Mouse (Mus musculus) midbrain, embryonic 12.5 days (tissue): ENCODE measurements at regions not wholly inside any gene's neighbourhood (a gene's known extent, or its start where the extent isn't known, plus 50 kb on each side); places are given as distances from the start of the nearest gene placed in this dataset.

ENCODE experiments used
- ATAC-seq: fragments of 200-750 bp; cut with Nextera tagmentation; 2 replicates; pipeline ENCODE4 v1.8.0; 2017; ENCODE audit warnings: low read depth, moderate TSS enrichment, moderate library complexity; ENCODE audit not compliant: low FRiP score
- H3K27ac ChIP-seq: fragments of 300-500 bp; sonication (generic); replicated peaks from 2 replicates; pipeline ENCODE4 v1.5.1; 2016; ENCODE audit warnings: mild to moderate bottlenecking
- H3K27me3 ChIP-seq: fragments of 300-500 bp; sonication (generic); 2 replicates; pipeline ENCODE4 v1.6.1; 2016; ENCODE audit warnings: mild to moderate bottlenecking
- H3K36me3 ChIP-seq: fragments of 300-500 bp; sonication (generic); 2 replicates; pipeline ENCODE4 v1.6.1; 2016
- H3K4me1 ChIP-seq: fragments of 300-500 bp; sonication (generic); 2 replicates; pipeline ENCODE4 v1.6.1; 2016
- H3K4me2 ChIP-seq: fragments of 300-500 bp; sonication (generic); replicated peaks from 2 replicates; pipeline ENCODE4 v1.6.1; 2016; ENCODE audit warnings: mild to moderate bottlenecking, moderate library complexity
- H3K4me3 ChIP-seq: fragments of 300-500 bp; sonication (generic); 2 replicates; pipeline ENCODE4 v1.5.1; 2016; ENCODE audit warnings: mild to moderate bottlenecking
- H3K9ac ChIP-seq: fragments of 300-500 bp; sonication (generic); replicated peaks from 2 replicates; pipeline ENCODE4 v1.6.1; 2016; ENCODE audit warnings: mild to moderate bottlenecking, moderate library complexity
- H3K9me3 ChIP-seq: fragments of 300-500 bp; sonication (generic); 2 replicates; pipeline ENCODE4 v1.6.1; 2016; ENCODE audit warnings: mild to moderate bottlenecking
- WGBS: fragments of 180-500 bp; shearing (Covaris S2); methylation state at CpG from one replicate; pipeline ENCODE4 v1.1.7; 2016; 5-methylcytosine and 5-hydroxymethylcytosine counted together

DNA sequence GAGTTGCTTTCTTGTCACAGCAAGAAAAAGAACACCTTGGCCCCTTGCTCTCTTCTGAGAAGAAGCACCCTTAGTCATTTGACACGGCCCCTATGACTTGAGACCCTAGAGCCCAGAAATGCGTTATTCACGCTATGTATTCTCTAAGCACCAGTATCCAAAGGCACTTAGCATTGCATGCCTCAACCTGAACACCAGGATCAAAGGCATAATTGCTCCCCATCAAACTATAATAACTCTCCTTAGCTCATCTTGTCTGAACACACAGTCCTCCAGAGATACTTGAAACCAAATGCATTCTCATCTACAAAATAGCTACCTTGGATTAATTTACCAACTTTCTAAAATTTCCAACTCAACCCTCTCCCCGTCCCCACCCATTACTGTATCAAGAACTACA lies 437.5 kb downstream of the Ate1 start:
- Histone ChIP-seq H3K4me2 (no peak overlapping the region), H3K27me3 (peaks cover 7% of the 10 kb centered on the region; the same call in 1 of the 2 replicates), H3K27ac (no peak overlapping the region), H3K36me3 (no peaks in the 10 kb centered on the region), H3K4me1 (no peaks in the 10 kb centered on the region), H3K9me3 (no peaks in the 10 kb centered on the region), H3K4me3 (no peak overlapping the region), H3K9ac (no peak overlapping the region)
- WGBS: 90% methylated on average over 4 of the region's 4 CpGs
- no peak for ATAC-seq

DNA sequence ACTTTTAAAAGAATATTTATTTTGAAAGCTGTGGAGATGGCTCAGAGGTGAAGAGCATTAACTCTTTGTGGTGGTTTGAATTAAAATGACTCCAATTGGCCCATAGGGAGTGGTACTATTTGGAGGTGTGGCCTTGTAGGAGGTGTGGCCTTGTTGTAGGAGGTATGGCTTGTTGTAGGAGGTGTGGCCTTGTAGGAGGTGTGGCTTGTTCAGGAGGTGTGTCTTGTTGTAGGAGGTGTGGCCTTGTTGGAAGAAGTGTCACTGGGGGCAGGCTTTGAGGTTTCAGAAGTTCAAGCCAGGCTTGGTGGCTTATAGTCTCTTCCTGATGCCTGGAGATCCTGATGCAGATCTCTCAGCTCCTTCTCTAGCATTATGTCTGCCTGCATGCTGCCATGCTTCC lies 434.5 kb downstream of the Ate1 start:
- Histone ChIP-seq H3K9me3 (no peaks in the 10 kb centered on the region), H3K27ac (no peak overlapping the region), H3K4me1 (no peaks in the 10 kb centered on the region), H3K4me3 (no peak overlapping the region), H3K36me3 (no peaks in the 10 kb centered on the region), H3K9ac (no peak overlapping the region), H3K27me3 (peaks cover 7% of the 10 kb centered on the region; the same call in 1 of the 2 replicates), H3K4me2 (no peak overlapping the region)
- no peak for ATAC-seq

DNA sequence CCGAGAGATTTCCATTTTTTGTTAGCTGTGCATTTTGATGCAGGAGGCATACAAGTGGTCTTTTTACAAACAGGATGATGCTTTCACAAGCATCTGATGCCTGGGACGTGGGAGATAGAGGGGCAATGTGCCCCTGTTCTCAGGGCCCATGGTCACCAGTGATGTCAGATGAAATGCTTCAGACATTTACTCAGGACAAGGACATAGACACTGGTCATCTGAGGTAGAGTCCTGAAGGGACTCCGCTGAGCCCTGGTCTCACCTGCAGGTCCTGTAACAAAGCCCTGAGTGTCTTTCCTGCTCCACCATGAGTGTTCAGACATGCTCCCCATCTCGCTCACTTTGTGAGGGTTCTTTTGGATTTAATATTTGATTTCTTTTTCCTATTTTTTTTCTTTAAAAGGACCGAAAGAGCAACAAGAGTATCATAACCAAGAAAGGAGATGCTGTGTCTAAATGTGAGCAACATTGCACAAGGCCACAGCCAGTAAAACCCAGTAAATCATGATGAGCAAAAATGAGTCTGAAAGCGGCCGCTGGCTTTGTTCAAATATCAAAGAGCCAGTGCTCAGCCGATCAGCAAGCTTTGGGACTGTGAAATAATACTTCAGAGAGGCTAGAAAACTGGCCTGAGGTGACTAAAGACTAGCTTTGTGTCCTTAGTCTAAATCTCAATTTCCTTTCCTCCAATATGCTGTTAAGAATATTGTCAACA lies 430.1 kb downstream of the Ate1 start:
- Histone ChIP-seq H3K9me3 (no peaks in the 10 kb centered on the region), H3K27me3 (peaks cover 7% of the 10 kb centered on the region; the same call in 1 of the 2 replicates), H3K4me1 (peaks cover 6% of the 10 kb centered on the region; the same call in 1 of the 2 replicates), H3K36me3 (no peaks in the 10 kb centered on the region), H3K4me3 (no peak overlapping the region), H3K4me2 (no peak overlapping the region), H3K9ac (no peak overlapping the region), H3K27ac (no peak overlapping the region)
- ATAC-seq: no peak
- WGBS: 84% methylated on average over 8 of the region's 8 CpGs

DNA sequence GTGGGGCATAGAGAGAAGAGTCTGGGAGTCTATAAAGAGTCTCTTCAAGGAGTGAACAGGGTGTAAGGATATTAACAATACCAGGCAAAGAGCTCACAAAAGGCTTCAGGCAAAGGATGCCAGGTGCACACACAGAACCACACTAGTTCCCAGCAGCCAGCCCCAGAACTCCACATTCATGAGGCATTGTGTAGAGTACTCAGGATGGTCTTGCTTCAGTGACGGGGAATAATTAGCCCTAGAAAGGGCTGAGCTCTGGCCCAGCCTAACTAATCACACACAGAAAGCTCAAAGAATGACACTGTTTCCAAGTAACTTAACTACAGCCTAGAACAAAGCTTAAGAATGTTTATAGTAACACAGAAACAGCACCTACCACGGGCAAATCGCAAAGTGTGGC lies 428.2 kb downstream of the Ate1 start:
- Histone ChIP-seq H3K4me3 (no peak overlapping the region), H3K27me3 (peaks cover 7% of the 10 kb centered on the region; the same call in 1 of the 2 replicates), H3K9ac (no peak overlapping the region), H3K36me3 (no peaks in the 10 kb centered on the region), H3K4me2 (no peak overlapping the region), H3K4me1 (peaks cover 6% of the 10 kb centered on the region; the same call in 1 of the 2 replicates), H3K27ac (no peak overlapping the region), H3K9me3 (no peaks in the 10 kb centered on the region)
- WGBS: 17% methylated on average over 3 of the region's 3 CpGs
- no peak for ATAC-seq

GRCm38 (mm10) chr7:130095141-130095540 lies 425.0 kb downstream of the Ate1 start:
- ATAC-seq: no peak
- no peak overlapping the region for H3K4me2 ChIP-seq
- peaks cover 6% of the 10 kb centered on the region; the same call in 1 of the 2 replicates for H3K4me1 ChIP-seq
- 90% methylated on average over 4 of the region's 4 CpGs for WGBS
- H3K4me3 ChIP-seq: no peak overlapping the region
- H3K27ac ChIP-seq: no peak overlapping the region
- H3K9me3 ChIP-seq: no peaks in the 10 kb centered on the region
- no peaks in the 10 kb centered on the region for H3K36me3 ChIP-seq
- no peak overlapping the region for H3K9ac ChIP-seq
- H3K27me3 ChIP-seq: peaks cover 10% of the 10 kb centered on the region; the same call in 1 of the 2 replicates

- Histone ChIP-seq H3K9me3 (no peaks in the 10 kb centered on the region), H3K4me3 (no peak overlapping the region), H3K4me2 (no peak overlapping the region), H3K27ac (no peak overlapping the region), H3K4me1 (no peaks in the 10 kb centered on the region), H3K27me3 (peaks cover 9% of the 10 kb centered on the region; the same call in 1 of the 2 replicates), H3K36me3 (no peaks in the 10 kb centered on the region), H3K9ac (no peak overlapping the region)
- ATAC-seq: no peak
- 77% methylated on average over 10 of the region's 10 CpGs for WGBS
Measured at GRCm38 (mm10) chr7:130098606-130099005, 421.6 kb downstream of the Ate1 start.

- Histone ChIP-seq H3K4me2 (no peak overlapping the region), H3K9me3 (no peaks in the 10 kb centered on the region), H3K27me3 (peaks cover 7% of the 10 kb centered on the region; the same call in 1 of the 2 replicates), H3K4me1 (no peaks in the 10 kb centered on the region), H3K9ac (no peak overlapping the region), H3K4me3 (no peak overlapping the region), H3K27ac (no peak overlapping the region), H3K36me3 (no peaks in the 10 kb centered on the region)
- ATAC-seq: no peak
- 80% methylated on average over 5 of the region's 5 CpGs for WGBS
Measured at GRCm38 (mm10) chr7:130102671-130103070, 417.5 kb downstream of the Ate1 start.

- no peaks in the 10 kb centered on the region for H3K27me3 ChIP-seq
- 93% methylated on average over 5 of the region's 5 CpGs for WGBS
- no peak overlapping the region for H3K4me3 ChIP-seq
- H3K4me1 ChIP-seq: no peaks in the 10 kb centered on the region
- H3K9ac ChIP-seq: no peak overlapping the region
- H3K9me3 ChIP-seq: no peaks in the 10 kb centered on the region
- no peak overlapping the region for H3K27ac ChIP-seq
- H3K36me3 ChIP-seq: no peaks in the 10 kb centered on the region
- no peak for ATAC-seq
- H3K4me2 ChIP-seq: no peak overlapping the region
Measured at GRCm38 (mm10) chr7:130106961-130107360, 413.2 kb downstream of the Ate1 start.

- Histone ChIP-seq H3K27ac (no peak overlapping the region), H3K36me3 (no peaks in the 10 kb centered on the region), H3K4me2 (no peak overlapping the region), H3K4me3 (no peak overlapping the region), H3K9ac (no peak overlapping the region), H3K27me3 (no peaks in the 10 kb centered on the region), H3K4me1 (no peaks in the 10 kb centered on the region), H3K9me3 (no peaks in the 10 kb centered on the region)
- 90% methylated on average over 17 of the region's 17 CpGs for WGBS
- no peak for ATAC-seq
Measured at GRCm38 (mm10) chr7:130108362-130108761, 411.8 kb downstream of the Ate1 start.
